Mouse (Mus musculus): ENCODE results near the gene Psmc3.

- TF ChIP-seq POLR2A (IDR thresholded peaks at IDR 0.05; ENCODE audit: low read depth, low read length) (no peak), NRF1 (IDR thresholded peaks at IDR 0.05; ENCODE audit: low read depth, low read length) (no peak), CTCF (conservative IDR thresholded peaks at IDR 0.05 in 1 of 2, IDR thresholded peaks at IDR 0.05 in 1 of 2; ENCODE audit: low read depth in 2 of 2, low read length in 2 of 2) (no peak), HCFC1 (IDR thresholded peaks at IDR 0.05; ENCODE audit: low read depth, low read length) (no peak), CHD2 (IDR thresholded peaks at IDR 0.05; ENCODE audit: low read length) (no peak)
Observed at GRCm38 (mm10) chr2:91015386-91015785, 38.4 kb upstream of the Psmc3 start.

Data from CH12.LX (cell line).